Mouse (Mus musculus): ENCODE results near the gene Pcf11.
A peak's percentile ranks its signal among the peaks of the same experiment; 100 is the strongest.

Gene Pcf11

GRCm38 (mm10) chr7:92636295-92637011 lies 33.3 kb downstream of the Pcf11 start:
- DNase-seq, result peak; percentile 54

DNA sequence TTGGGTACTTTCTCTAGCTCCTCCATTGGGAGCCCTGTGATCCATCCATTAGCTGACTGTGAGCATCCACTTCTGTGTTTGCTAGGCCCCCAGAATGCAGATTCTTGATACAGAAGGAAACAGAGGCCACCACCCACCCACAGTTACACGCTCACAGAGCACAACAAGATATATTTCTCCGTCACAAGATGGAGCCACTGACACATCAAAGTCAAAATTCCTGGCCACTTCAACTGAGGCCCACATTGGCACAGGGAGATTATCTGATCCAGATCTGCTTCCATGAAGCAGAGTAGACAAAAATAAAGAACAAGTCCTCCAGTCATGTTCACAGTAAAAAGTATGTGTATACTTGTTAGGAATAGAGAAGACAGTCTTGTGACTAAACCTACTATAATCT lies 39.6 kb downstream of the Pcf11 start:
- DNase-seq, result peak; percentile 21

DNA sequence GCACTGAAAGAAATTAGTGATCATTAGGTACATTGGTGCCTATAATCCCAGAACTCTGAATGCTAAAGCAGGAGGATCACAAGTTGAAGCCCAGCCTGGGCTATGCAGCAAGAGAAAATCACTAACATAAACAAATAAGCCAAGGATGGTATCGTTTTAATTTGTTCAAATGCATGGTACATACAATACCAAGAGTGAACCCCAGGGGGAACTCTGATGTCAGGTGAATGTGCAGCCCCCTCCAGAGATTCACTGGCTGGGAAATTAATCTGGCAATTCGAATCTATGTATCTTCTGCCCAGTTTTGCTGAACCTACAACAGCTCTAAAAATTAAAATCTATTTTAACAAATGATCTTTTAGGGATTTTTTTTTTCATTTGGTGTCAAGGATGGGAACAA lies 45.2 kb downstream of the Pcf11 start:
- no peak for DNase-seq

- no peak for DNase-seq
Observed at GRCm38 (mm10) chr7:92610830-92611229, 58.9 kb downstream of the Pcf11 start.

- no peak for DNase-seq
Observed at GRCm38 (mm10) chr7:92604961-92605360, 64.8 kb downstream of the Pcf11 start.

Data from embryo, embryonic 11 days (tissue).